Mouse (Mus musculus) cerebellum, postnatal 25 days (tissue): Measurements from ENCODE around the gene Ugt1a10.

Experiments used
- DNase-seq, 2 experiments: peaks; one replicate each; pipeline ENCODE4 v3.0.0; 2021; ENCODE audit warnings: mixed read lengths in 2 of 2

Ugt1a10 gene

GRCm38 (mm10) chr1:88231803-88232499 is 176.8 kb downstream of the Ugt1a10 start:
- no peak for DNase-seq

GRCm38 (mm10) chr1:88232664-88233380 is 177.6 kb downstream of the Ugt1a10 start:
- DNase-seq, result no peak

GRCm38 (mm10) chr1:88233421-88234247 is 178.4 kb downstream of the Ugt1a10 start:
- peak in 1 of 2 experiments; percentile 38 for DNase-seq

GRCm38 (mm10) chr1:88234248-88234610 is 179.0 kb downstream of the Ugt1a10 start:
- no peak for DNase-seq

GRCm38 (mm10) chr1:88234646-88235045 is 179.5 kb downstream of the Ugt1a10 start:
- DNase-seq, result no peak

GRCm38 (mm10) chr1:88235046-88235893 is 180.1 kb downstream of the Ugt1a10 start:
- no peak for DNase-seq

- no peak for DNase-seq
Observed at GRCm38 (mm10) chr1:88235894-88236415, 180.8 kb downstream of the Ugt1a10 start.

- no peak for DNase-seq
Observed at GRCm38 (mm10) chr1:88237311-88237710, 182.1 kb downstream of the Ugt1a10 start.

GRCm38 (mm10) chr1:88238771-88239170 is 183.6 kb downstream of the Ugt1a10 start:
- DNase-seq, result no peak

GRCm38 (mm10) chr1:88240072-88240471 is 184.9 kb downstream of the Ugt1a10 start:
- no peak for DNase-seq

GRCm38 (mm10) chr1:88240579-88240978 is 185.4 kb downstream of the Ugt1a10 start:
- DNase-seq, result no peak

- DNase-seq, result no peak
Observed at GRCm38 (mm10) chr1:88243861-88244260, 188.7 kb downstream of the Ugt1a10 start.

GRCm38 (mm10) chr1:88245881-88246280 is 190.7 kb downstream of the Ugt1a10 start:
- no peak for DNase-seq

- no peak for DNase-seq
Observed at GRCm38 (mm10) chr1:88246386-88246785, 191.2 kb downstream of the Ugt1a10 start.

GRCm38 (mm10) chr1:88247660-88248059 is 192.5 kb downstream of the Ugt1a10 start:
- no peak for DNase-seq

- DNase-seq, result peak in 1 of 2 experiments; percentile 28
Observed at GRCm38 (mm10) chr1:88248658-88249057, 193.5 kb downstream of the Ugt1a10 start.

- DNase-seq, result no peak
Observed at GRCm38 (mm10) chr1:88249596-88249995, 194.4 kb downstream of the Ugt1a10 start.

- DNase-seq, result no peak
Observed at GRCm38 (mm10) chr1:88250023-88250422, 194.8 kb downstream of the Ugt1a10 start.

- no peak for DNase-seq
Observed at GRCm38 (mm10) chr1:88253106-88253505, 197.9 kb downstream of the Ugt1a10 start.

GRCm38 (mm10) chr1:88253540-88253939 is 198.4 kb downstream of the Ugt1a10 start:
- DNase-seq, result no peak

- peak in 1 of 2 experiments; percentile 38 for DNase-seq
Observed at GRCm38 (mm10) chr1:88254793-88255465, 199.7 kb downstream of the Ugt1a10 start.

GRCm38 (mm10) chr1:88255466-88255857 is 200.3 kb downstream of the Ugt1a10 start:
- DNase-seq, result peak in 1 of 2 experiments; percentile 35
